Mouse (Mus musculus) embryonic fibroblast, embryonic 13.5 days (primary cell): ENCODE measurements around the gene Echdc1. TPM values are rescaled to one million over a fixed set of nuclear protein-coding genes. Genes with fewer than 3 reads are reported as not detected.
"Not testable (repeated sequence)": the region's sequence is repeated elsewhere in the genome, so short reads cannot be mapped to it uniquely, and the experiment has no call there.

Source experiments
- H3K27ac ChIP-seq: 2 replicates; pipeline ENCODE4 v1.5.1; 2012; ENCODE audit warnings: low read length, control low read depth, inconsistent platforms; ENCODE audit not compliant: insufficient read depth
- H3K4me1 ChIP-seq: 2 replicates; pipeline ENCODE4 v1.6.1; 2011; ENCODE audit warnings: low read length; ENCODE audit not compliant: control insufficient read depth, insufficient read depth
- H3K4me3 ChIP-seq: 2 replicates; pipeline ENCODE4 v1.5.1; 2011; ENCODE audit warnings: mild to moderate bottlenecking, control low read depth, low read length; ENCODE audit not compliant: insufficient read depth
- CTCF ChIP-seq: IDR thresholded peaks from 2 replicates; pipeline ENCODE4 v1.5.1; 2011; ENCODE audit warnings: mild to moderate bottlenecking, control low read depth, low read length, moderate library complexity, borderline replicate concordance; ENCODE audit not compliant: insufficient read depth
- POLR2A ChIP-seq: IDR thresholded peaks from 2 replicates; pipeline ENCODE4 v1.6.1; 2011; ENCODE audit warnings: low read depth, mild to moderate bottlenecking, control low read depth, low read length, moderate library complexity
- polyA plus RNA-seq: library from polyadenylated mRNA; stranded (reverse); fragments of >200 nt; gene quantifications from 2 replicates; pipeline ENCODE4 v1.2.4, GENCODE M21; 2011; ENCODE audit warnings: low read depth; ENCODE audit not compliant: missing spikeins, insufficient read length

Echdc1 gene
- polyA plus RNA-seq, 1 experiment = 24.9 TPM

DNA sequence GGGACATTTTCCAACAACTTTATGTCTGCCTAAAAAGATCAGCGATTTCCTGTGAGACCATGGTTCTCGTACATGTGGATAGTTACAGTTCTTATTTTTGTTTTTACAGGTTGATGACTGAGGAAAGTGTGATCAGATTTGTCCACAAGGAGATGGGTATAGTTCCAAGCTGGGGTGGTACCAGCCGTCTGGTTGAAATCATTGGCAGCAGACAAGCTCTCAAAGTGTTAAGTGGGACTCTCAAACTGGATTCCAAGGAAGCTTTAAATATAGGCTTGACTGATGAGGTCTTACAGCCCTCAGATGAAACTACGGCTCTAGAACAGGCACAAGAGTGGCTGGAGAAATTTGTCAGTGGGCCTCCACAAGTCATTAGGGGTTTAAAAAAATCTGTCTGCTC, 31.3 kb downstream of the Echdc1 start:
- Histone ChIP-seq H3K27ac (no peak overlapping the region), H3K4me1 (no peaks in the 10 kb centered on the region), H3K4me3 (no peak overlapping the region)
- TF ChIP-seq CTCF (no peak), POLR2A (no peak)

DNA sequence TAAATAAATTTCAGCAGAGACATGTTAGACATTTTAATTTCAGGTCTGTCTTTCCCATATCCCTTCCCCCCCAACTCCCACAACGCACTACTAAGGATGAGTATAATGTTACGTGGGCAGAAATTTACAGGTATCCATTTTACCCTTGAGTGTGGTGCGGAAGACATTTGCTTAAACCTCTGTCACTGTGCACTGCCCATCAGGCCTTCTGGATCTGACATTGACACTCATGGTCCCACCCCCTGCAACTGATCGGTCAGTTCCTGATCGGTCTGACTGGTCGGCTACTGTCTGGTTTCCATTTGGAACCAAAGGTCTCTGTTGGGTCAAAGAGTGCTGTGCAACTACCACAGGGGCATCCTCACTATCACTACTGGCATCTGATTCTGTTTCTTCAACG, 33.7 kb downstream of the Echdc1 start:
- Histone ChIP-seq H3K4me1 (peaks cover 3% of the 10 kb centered on the region; the same call in 1 of the 2 replicates), H3K27ac (no peak overlapping the region), H3K4me3 (no peak overlapping the region)
- no peak for TF ChIP-seq CTCF
- no peak for TF ChIP-seq POLR2A

GRCm38 (mm10) chr10:29351420-29351819, 38.5 kb downstream of the Echdc1 start:
- TF ChIP-seq POLR2A = no peak
- TF ChIP-seq CTCF = no peak
- Histone ChIP-seq H3K4me3 (no peak overlapping the region), H3K4me1 (peaks cover 3% of the 10 kb centered on the region; the same call in 1 of the 2 replicates), H3K27ac (no peak overlapping the region)

DNA sequence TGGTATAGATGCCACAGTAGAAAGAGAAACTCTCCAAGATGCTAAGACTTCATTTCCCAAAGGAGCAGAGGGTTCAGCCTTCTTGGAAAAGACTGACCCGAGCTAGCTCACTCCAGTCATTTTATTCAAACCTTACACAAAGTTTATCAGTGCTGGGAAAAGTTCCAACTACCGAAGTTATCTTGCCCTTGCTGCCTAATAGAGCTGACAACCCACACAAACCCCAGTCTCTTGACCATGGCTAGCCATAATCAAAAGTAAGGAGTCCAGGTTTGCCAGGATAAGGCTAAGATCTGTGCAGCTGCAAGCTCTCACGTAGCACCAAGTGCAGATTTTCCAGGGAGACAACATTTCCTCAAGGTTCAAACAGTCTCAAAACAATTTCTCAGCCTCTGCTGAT, 39.6 kb downstream of the Echdc1 start:
- TF ChIP-seq CTCF = no peak
- no peak for TF ChIP-seq POLR2A
- H3K4me1 ChIP-seq = peaks cover 3% of the 10 kb centered on the region; the same call in 1 of the 2 replicates
- H3K4me3 ChIP-seq = no peak overlapping the region
- H3K27ac ChIP-seq = no peak overlapping the region

DNA sequence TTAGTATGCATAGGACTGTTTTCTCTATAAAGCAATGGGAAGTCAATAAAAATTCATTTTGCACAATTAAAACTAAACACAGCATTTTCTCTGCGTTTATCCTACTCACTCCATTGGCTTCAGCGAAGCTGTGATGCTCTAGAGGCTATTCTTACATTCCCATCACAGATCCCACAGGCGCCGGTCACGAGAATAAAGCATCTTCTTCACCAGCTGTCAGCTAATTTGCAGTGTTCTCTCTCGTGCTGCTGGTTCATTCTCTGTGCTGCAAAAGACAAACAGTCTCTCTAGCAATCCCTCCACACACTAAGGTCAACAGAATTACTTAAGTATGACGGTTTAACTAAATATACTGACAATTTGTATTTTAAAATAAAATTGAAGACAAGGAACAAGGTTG, 41.2 kb downstream of the Echdc1 start:
- no peak overlapping the region for H3K4me3 ChIP-seq
- peaks cover 3% of the 10 kb centered on the region; the same call in 1 of the 2 replicates for H3K4me1 ChIP-seq
- no peak for TF ChIP-seq CTCF
- TF ChIP-seq POLR2A = no peak
- no peak overlapping the region for H3K27ac ChIP-seq

GRCm38 (mm10) chr10:29361095-29361463, 48.1 kb downstream of the Echdc1 start:
- H3K27ac ChIP-seq = peak overlapping the region; percentile 81; the same call in 1 of the 2 replicates
- TF ChIP-seq POLR2A (no peak), CTCF (no peak)
- peak overlapping the region; percentile 77 for H3K4me3 ChIP-seq
- no peaks in the 10 kb centered on the region for H3K4me1 ChIP-seq

- H3K4me3 ChIP-seq = peak overlapping the region; percentile 77
- H3K4me1 ChIP-seq = no peaks in the 10 kb centered on the region
- TF ChIP-seq CTCF (no peak), POLR2A (no peak)
- H3K27ac ChIP-seq = peak overlapping the region; percentile 81
Measured at GRCm38 (mm10) chr10:29361464-29362196, 48.7 kb downstream of the Echdc1 start.

DNA sequence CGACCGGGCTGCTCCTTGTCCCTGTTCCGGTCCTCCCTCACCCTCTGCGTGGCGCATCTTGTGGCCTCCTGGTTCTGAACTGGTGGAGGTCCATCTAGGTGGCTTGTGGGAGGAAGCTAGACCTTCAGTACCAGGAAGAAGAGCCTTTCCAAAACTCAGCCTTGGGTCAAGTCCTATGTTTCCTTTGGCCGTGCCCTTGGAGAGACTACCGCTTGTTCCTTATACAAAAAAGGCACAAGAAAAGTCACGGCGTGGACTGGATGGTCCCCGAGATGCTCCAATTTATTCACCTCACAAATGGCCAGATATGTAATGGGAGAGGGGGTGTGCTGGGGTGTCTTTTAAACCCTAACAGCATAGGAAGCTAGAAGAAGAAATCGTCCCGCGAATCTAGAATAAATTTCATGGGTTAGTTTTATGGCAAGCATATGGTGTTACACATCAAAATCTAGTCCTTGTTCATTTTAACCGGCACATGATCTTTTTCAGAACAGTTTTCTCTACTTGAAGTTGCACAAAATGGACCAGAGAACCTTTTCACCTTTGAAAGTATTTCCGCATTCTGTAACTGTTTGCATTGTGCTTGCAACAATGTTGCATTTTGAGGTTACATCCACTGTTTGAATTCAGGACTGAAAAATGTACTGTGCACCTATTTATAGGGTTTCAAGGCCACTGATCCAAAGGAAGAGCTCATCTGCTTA, 49.4 kb downstream of the Echdc1 start, which contains the start of gene Rnf146:
Rnf146 (minus strand) TSS at position 246 of the 704 bp plus-strand sequence.
- Histone ChIP-seq H3K27ac (peak within 1 kb of the TSS; percentile 81), H3K4me1 (no peaks in the 10 kb centered on the region), H3K4me3 (peak within 1 kb of the TSS; percentile 77)
- TF ChIP-seq POLR2A = peak; percentile 99
- TF ChIP-seq CTCF = no peak

DNA sequence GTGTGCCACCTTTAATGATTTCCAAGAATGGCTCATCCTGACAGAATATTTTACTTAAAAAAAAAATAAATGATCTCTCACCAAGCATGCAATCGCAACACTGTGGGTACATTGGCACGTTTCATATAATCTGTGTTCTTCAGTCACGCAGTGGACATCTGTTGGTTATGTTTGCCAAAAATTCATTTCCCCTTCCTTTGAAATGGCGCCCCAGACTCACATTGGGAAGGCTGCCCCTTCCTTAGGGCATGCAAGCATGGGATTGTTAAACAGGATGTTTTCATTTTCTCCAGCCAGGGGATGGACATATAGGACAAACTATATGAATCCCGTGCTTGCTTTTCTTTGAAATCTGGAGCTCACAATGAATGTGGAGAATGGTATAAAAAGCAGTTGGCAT, 61.1 kb downstream of the Echdc1 start:
- no peak overlapping the region for H3K27ac ChIP-seq
- no peak for TF ChIP-seq CTCF
- TF ChIP-seq POLR2A = no peak
- H3K4me1 ChIP-seq = no peaks in the 10 kb centered on the region
- H3K4me3 ChIP-seq = no peak overlapping the region

GRCm38 (mm10) chr10:29381558-29381957, 68.6 kb downstream of the Echdc1 start:
- H3K4me1 ChIP-seq = no peaks in the 10 kb centered on the region
- no peak overlapping the region for H3K4me3 ChIP-seq
- H3K27ac ChIP-seq = no peak overlapping the region
- no peak for TF ChIP-seq POLR2A

GRCm38 (mm10) chr10:29394890-29395289, 81.9 kb downstream of the Echdc1 start:
- H3K4me1 ChIP-seq, H3K4me3 ChIP-seq: not testable (repeated sequence)

More at GRCm38 (mm10) chr10:29394890-29395289, 81.9 kb downstream of the Echdc1 start:
- H3K27ac ChIP-seq = not testable (repeated sequence)

Other genes starting within 250 kb of the Echdc1 start
- gene Soga3, start 169.3 kb upstream of the Echdc1 start, polyA plus RNA-seq = 0.44 TPM in 1 of 2 replicates, not detected in the other
- gene Gm49353, start 114.2 kb upstream of the Echdc1 start, polyA plus RNA-seq = not detected in 2 replicates
- gene 9330159F19Rik, start 101.6 kb upstream of the Echdc1 start, polyA plus RNA-seq = 0.18 TPM in 1 of 2 replicates, not detected in the other
- gene Rnf146, start 49.3 kb downstream of the Echdc1 start, polyA plus RNA-seq = 42.9 and 53.4 TPM in 2 replicates
- gene Rspo3, start 222.7 kb downstream of the Echdc1 start, polyA plus RNA-seq = 7.3 and 19.2 TPM in 2 replicates